Mouse (Mus musculus) hindbrain, embryonic 13.5 days (tissue): ENCODE results near the gene Igsf10. TPM values are rescaled to one million over a fixed set of nuclear protein-coding genes. Genes with fewer than 3 reads are reported as not detected.
"Not testable (repeated sequence)": the region's sequence is repeated elsewhere in the genome, so short reads cannot be mapped to it uniquely, and the experiment has no call there.

Source experiments
- ATAC-seq: fragments of 200-750 bp; cut with Nextera tagmentation; 2 replicates; pipeline ENCODE4 v1.8.0; 2017; ENCODE audit warnings: moderate TSS enrichment; ENCODE audit not compliant: low FRiP score
- H3K27ac ChIP-seq: fragments of 300-500 bp; sonication (generic); 2 replicates; pipeline ENCODE4 v1.5.1; 2015; ENCODE audit warnings: inconsistent platforms, mild to moderate bottlenecking, moderate library complexity
- H3K27me3 ChIP-seq: fragments of 300-500 bp; sonication (generic); 2 replicates; pipeline ENCODE4 v1.6.1; 2015; ENCODE audit warnings: mild to moderate bottlenecking, inconsistent platforms
- H3K36me3 ChIP-seq: fragments of 300-500 bp; sonication (generic); 2 replicates; pipeline ENCODE4 v1.6.1; 2015; ENCODE audit warnings: mild to moderate bottlenecking, inconsistent platforms
- H3K4me1 ChIP-seq: fragments of 300-500 bp; sonication (generic); replicated peaks from 2 replicates; pipeline ENCODE4 v1.6.1; 2015; ENCODE audit warnings: inconsistent platforms
- H3K4me2 ChIP-seq: fragments of 300-500 bp; sonication (generic); 2 replicates; pipeline ENCODE4 v1.6.1; 2015; ENCODE audit warnings: inconsistent platforms, mild to moderate bottlenecking, moderate library complexity
- H3K4me3 ChIP-seq: fragments of 300-500 bp; sonication (generic); 2 replicates; pipeline ENCODE4 v1.5.1; 2015; ENCODE audit warnings: mild to moderate bottlenecking, inconsistent platforms
- H3K9ac ChIP-seq: fragments of 300-500 bp; sonication (generic); 2 replicates; pipeline ENCODE4 v1.6.1; 2015; ENCODE audit warnings: mild to moderate bottlenecking, inconsistent platforms
- H3K9me3 ChIP-seq: fragments of 300-500 bp; sonication (generic); 2 replicates; pipeline ENCODE4 v1.6.1; 2016; ENCODE audit warnings: inconsistent platforms
- WGBS: fragments of 180-500 bp; shearing (Covaris S2); methylation state at CpG from one replicate; pipeline ENCODE4 v1.1.7; 2015; 5-methylcytosine and 5-hydroxymethylcytosine counted together
- polyA plus RNA-seq: library from polyadenylated mRNA; unstranded; fragments of >200 nt; fragmentation: Nextera tagmentation; extraction: Ambion mirVana; gene quantifications from 2 replicates; pipeline ENCODE4 v1.2.1, GENCODE M21; 2015

The Igsf10 gene
- polyA plus RNA-seq = 3.3 and 3.7 TPM in 2 replicates

DNA sequence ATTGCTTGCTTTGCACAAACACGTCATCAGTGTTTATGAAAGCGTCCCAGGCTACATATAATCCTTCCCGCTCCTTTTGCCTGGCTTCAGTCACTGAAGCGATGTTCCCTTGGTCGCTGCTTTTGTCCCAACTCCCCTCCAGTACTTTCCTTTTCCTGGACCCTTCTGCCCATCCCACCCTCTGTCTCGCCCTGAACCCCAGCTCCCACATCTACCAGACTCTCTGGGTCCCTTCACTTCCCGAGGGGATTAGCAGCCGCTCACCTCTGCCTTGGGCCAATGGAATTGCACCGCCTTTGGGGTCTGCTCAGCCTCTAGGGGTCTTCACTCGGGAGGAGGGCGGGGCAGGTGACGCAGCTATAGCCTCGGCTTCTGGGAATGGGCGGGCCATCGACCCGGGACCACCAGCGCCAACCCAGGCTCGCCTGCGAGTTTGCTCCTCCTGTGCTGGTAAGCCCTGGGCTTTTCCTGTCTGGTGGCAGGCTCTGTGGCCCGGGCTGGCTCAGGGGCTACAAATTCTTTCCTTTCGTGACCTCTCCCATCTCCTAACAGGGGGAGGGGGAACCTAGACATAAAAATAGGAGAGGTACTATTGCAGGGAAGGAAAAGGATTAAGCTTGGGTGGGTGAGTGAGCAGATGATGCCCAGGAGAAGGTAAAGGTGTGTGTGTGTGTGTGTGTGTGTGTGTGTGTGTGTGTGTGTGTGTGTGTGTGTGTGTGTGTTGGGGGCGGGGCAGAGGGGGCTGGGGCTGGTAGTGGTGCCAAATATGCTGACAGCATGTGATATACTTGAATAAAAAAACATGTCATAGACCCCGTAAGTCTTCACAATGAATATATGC is at the start of gene Igsf10:
Igsf10 (minus strand) TSS at position 330 of the 841 bp plus-strand sequence.
- Histone ChIP-seq H3K9me3 (no peaks in the 10 kb centered on the region), H3K27ac (peak within 1 kb of the TSS; percentile 73), H3K4me2 (peak within 1 kb of the TSS; percentile 68), H3K4me1 (peaks cover 8% of the 10 kb centered on the region), H3K4me3 (peak within 1 kb of the TSS; percentile 72), H3K36me3 (no peaks in the 10 kb centered on the region), H3K9ac (peak within 1 kb of the TSS; percentile 81), H3K27me3 (no peaks in the 10 kb centered on the region)
- 3% methylated on average over 23 of the region's 23 CpGs for WGBS
- ATAC-seq = peak; percentile 98

DNA sequence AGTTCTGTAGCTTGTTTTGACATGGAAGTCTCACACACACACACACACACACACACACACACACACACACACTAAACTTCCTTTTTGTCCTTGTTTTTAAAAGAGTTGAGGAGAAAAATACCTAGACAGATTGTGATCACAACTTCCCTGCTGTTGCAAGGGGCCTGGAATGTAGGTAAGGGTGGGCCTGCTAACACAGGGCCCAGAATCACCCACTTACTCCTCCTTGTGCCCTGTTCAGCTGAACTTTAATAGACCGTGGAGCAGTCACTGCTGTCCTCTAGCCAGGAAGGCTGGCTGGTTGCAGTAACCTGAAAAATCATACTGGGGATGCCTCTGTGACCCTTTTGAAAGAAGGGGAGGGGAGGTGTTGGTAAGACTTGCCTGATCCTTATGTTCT is 41.4 kb upstream of the Igsf10 start:
- Histone ChIP-seq H3K4me1 (no peaks in the 10 kb centered on the region), H3K9ac (no peak overlapping the region), H3K9me3 (no peaks in the 10 kb centered on the region), H3K4me2 (no peak overlapping the region), H3K4me3 (no peak overlapping the region), H3K27me3 (no peaks in the 10 kb centered on the region), H3K36me3 (no peaks in the 10 kb centered on the region), H3K27ac (no peak overlapping the region)
- WGBS = 82% methylated on average over 1 of the region's 1 CpGs
- ATAC-seq = no peak

DNA sequence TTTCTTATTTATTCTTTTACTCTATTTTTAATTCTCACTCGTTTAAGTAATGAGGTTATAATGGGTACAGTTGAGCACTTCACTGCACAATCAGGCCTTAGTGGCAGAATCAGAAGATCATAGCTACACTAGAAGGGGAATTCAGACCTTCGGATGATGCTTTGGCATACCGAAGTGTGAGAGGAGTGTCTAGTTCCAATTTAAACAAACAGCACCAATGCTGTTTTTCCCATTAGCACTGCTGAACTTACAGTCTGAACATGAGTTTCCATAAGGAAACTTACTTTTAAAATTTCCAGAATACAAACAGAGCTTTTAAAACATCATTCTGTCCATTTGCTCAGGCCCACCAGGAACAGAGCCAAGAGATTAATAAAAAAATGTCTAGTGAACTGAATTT is 40.8 kb upstream of the Igsf10 start:
- WGBS = 92% methylated on average over 3 of the region's 3 CpGs

GRCm38 (mm10) chr3:59384321-59384720 is 40.1 kb upstream of the Igsf10 start:
- Histone ChIP-seq H3K4me3 (no peak overlapping the region), H3K9me3 (no peaks in the 10 kb centered on the region), H3K4me2 (no peak overlapping the region), H3K9ac (no peak overlapping the region), H3K36me3 (no peaks in the 10 kb centered on the region), H3K27me3 (no peaks in the 10 kb centered on the region), H3K4me1 (no peaks in the 10 kb centered on the region), H3K27ac (no peak overlapping the region)
- 67% methylated on average over 2 of the region's 2 CpGs for WGBS
- no peak for ATAC-seq

More for the DNA sequence above, 40.8 kb upstream of the Igsf10 start:
- Histone ChIP-seq H3K9me3 (no peaks in the 10 kb centered on the region), H3K4me3 (no peak overlapping the region), H3K4me1 (no peaks in the 10 kb centered on the region), H3K9ac (no peak overlapping the region), H3K4me2 (no peak overlapping the region), H3K27me3 (no peaks in the 10 kb centered on the region), H3K27ac (no peak overlapping the region), H3K36me3 (no peaks in the 10 kb centered on the region)
- no peak for ATAC-seq

DNA sequence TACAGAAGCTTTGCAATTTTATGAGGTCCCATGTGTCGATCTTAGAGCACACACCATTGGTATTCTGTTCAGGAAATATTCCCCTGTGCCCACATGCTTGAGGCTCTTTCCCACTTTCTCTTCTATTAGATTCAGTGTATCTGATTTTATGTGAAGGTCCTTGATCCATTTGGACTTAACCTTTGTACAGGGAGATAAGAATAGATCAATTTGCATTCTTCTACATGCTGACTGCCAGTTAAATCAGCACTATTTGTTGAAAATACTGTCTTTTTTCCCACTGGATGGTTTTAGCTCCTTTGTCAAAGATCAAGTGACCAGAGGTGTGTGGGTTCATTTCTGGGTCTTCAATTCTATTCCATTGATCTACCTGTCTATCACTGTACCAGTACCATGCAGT is 34.6 kb upstream of the Igsf10 start:
- 100% methylated on average over 1 of the region's 1 CpGs for WGBS
- H3K9me3 ChIP-seq, H3K27ac ChIP-seq, H3K4me2 ChIP-seq, H3K27me3 ChIP-seq, H3K4me1 ChIP-seq, H3K9ac ChIP-seq, H3K36me3 ChIP-seq, H3K4me3 ChIP-seq, ATAC-seq: not testable (repeated sequence)

DNA sequence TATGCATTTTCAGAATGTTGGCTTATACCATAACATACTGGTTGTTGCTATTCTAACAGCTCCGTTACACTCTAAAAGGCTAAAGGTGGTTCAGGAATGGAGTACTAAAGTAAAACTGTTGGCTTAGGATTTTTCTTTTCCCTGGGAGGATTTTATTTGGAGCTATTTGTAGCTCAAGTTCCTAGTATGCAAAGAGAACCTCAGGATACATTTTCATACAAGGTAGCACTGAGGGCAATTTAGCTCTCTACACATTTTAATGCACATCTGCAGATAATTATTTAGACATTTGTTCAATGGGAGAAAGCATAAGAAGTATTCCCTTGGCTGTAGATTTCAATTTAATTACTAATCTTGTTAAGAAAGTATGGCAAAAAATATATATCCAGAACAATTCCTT is 17.7 kb upstream of the Igsf10 start:
- WGBS = 87% methylated on average over 1 of the region's 1 CpGs
- Histone ChIP-seq H3K36me3 (no peaks in the 10 kb centered on the region), H3K4me2 (no peak overlapping the region), H3K4me1 (no peaks in the 10 kb centered on the region), H3K4me3 (no peak overlapping the region), H3K9me3 (no peaks in the 10 kb centered on the region), H3K9ac (no peak overlapping the region), H3K27me3 (no peaks in the 10 kb centered on the region), H3K27ac (no peak overlapping the region)
- ATAC-seq = no peak

DNA sequence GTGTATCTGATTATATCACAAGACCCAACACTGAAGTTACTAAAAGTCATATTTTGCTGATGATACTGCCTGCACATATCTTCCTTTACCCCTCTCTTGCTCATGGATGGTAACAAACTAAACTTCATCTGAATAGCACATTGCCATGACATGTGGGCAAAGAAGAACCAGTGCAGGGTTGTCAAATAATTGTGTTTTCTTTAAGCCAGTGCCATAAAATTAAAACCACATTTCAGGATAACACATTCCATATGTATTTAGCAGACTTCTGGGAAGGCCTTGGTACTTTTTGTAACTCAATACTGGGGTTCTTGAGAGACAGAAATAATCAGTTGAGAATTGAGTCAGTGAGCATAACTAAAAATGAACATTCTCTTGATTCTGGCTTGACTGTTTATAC is 15.9 kb upstream of the Igsf10 start:
- no peak overlapping the region for H3K4me2 ChIP-seq
- no peaks in the 10 kb centered on the region for H3K36me3 ChIP-seq
- H3K4me1 ChIP-seq = no peaks in the 10 kb centered on the region
- no peaks in the 10 kb centered on the region for H3K9me3 ChIP-seq
- ATAC-seq = no peak
- no peak overlapping the region for H3K4me3 ChIP-seq
- H3K9ac ChIP-seq = no peak overlapping the region
- H3K27ac ChIP-seq = no peak overlapping the region
- no peaks in the 10 kb centered on the region for H3K27me3 ChIP-seq

DNA sequence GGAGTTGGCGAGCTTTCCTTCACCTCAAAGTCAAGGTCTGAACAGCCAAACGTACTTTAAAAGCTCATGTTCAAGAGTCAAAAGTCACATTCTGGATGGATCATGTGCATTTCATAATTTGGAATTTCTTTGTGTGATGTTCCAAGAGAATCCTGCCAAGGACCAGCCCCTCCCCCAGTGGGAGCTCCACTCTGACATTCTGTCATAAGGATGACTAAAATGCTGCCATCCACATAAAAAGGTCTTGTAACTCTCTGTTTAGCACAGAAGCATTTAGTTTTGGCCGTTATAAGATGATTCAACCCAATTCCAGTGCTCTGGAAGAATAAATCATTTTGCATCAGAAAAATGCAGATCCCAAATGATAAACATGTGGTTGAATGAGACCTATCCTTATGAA is 10.0 kb upstream of the Igsf10 start:
- ATAC-seq = no peak
- 90% methylated on average over 3 of the region's 3 CpGs for WGBS
- Histone ChIP-seq H3K4me2 (no peak overlapping the region), H3K27ac (no peak overlapping the region), H3K4me3 (no peak overlapping the region), H3K9me3 (no peaks in the 10 kb centered on the region), H3K27me3 (no peaks in the 10 kb centered on the region), H3K4me1 (no peaks in the 10 kb centered on the region), H3K36me3 (no peaks in the 10 kb centered on the region), H3K9ac (no peak overlapping the region)

GRCm38 (mm10) chr3:59351768-59352167 is 7.6 kb upstream of the Igsf10 start:
- ATAC-seq = no peak
- Histone ChIP-seq H3K4me3 (no peak overlapping the region), H3K36me3 (no peaks in the 10 kb centered on the region), H3K27me3 (no peaks in the 10 kb centered on the region), H3K9me3 (no peaks in the 10 kb centered on the region), H3K9ac (no peak overlapping the region), H3K27ac (no peak overlapping the region), H3K4me2 (no peak overlapping the region), H3K4me1 (no peaks in the 10 kb centered on the region)

- no peaks in the 10 kb centered on the region for H3K9me3 ChIP-seq
- H3K36me3 ChIP-seq = no peaks in the 10 kb centered on the region
- H3K27me3 ChIP-seq = no peaks in the 10 kb centered on the region
- H3K4me2 ChIP-seq = peak overlapping the region; percentile 68
- peaks cover 8% of the 10 kb centered on the region for H3K4me1 ChIP-seq
- peak overlapping the region; percentile 72 for H3K4me3 ChIP-seq
- no peak for ATAC-seq
- 78% methylated on average over 4 of the region's 4 CpGs for WGBS
- no peak overlapping the region for H3K27ac ChIP-seq
- H3K9ac ChIP-seq = no peak overlapping the region
These were observed 1.2 kb downstream of the Igsf10 start for GRCm38 (mm10) chr3:59343026-59343425.

DNA sequence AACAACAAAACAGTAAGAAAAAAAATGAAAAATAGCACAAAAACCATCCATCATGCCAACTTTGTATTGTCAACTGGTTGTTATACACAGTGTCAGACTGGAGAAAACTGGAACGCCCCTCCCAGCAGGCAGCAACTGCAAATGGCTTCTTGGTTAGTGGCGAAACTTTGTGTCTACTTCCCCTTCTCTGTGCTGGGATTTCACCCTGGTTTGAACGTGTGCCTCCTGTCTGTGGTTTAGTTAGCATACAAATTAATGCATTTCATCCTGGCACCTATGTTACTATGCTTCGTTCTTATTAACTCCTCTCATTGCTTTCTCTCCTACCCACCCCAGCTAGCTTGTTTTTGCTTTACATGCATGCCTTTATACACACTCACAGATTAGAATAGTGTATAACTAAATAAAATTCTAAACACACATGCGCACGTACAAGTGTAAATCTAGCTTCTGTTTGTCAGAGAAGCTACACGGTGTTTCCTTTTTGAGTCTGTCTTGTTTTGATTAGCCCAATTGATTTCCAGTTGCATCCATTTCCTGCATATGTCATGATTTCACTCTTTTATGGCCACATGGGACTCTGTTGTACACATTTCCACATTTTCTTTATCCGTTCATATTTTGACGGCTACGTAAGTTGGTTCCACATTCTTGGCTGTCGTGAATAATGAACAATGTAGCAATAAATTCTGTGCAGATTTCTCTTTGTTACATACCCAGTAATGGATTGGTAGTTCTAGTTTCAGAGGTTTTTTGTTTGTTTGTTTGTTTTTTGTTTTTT is 2.4 kb downstream of the Igsf10 start:
- no peak overlapping the region for H3K27ac ChIP-seq
- peaks cover 8% of the 10 kb centered on the region for H3K4me1 ChIP-seq
- H3K27me3 ChIP-seq = no peaks in the 10 kb centered on the region
- no peak overlapping the region for H3K4me2 ChIP-seq
- 79% methylated on average over 11 of the region's 11 CpGs for whole genome bisulfite sequencing
- no peak overlapping the region for H3K4me3 ChIP-seq
- no peak overlapping the region for H3K9ac ChIP-seq
- no peaks in the 10 kb centered on the region for H3K36me3 ChIP-seq
- no peaks in the 10 kb centered on the region for H3K9me3 ChIP-seq
- no peak for ATAC-seq

DNA sequence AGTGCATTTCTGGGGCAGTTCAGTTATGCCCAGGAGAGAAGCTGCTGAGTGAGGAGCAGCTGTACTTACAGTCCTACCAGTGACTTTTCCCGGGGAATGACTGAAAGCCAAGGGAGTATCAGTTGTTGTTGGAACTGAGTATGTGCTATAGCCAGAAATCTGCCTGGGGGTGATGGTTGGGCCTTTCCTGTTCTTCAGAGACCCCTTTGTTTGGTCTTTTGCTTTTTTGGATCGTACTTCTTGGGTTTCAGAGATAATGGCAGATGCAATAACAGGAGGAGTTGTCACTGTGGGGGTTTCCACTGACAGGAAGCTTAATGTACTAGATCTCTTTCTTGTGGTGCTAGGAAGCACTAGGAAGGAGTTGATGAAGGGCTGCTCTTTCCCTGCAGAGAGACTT is 15.7 kb downstream of the Igsf10 start:
- no peak overlapping the region for H3K9ac ChIP-seq
- no peak overlapping the region for H3K4me2 ChIP-seq
- no peaks in the 10 kb centered on the region for H3K9me3 ChIP-seq
- H3K27ac ChIP-seq = no peak overlapping the region
- WGBS = 91% methylated on average over 2 of the region's 2 CpGs
- no peaks in the 10 kb centered on the region for H3K27me3 ChIP-seq
- H3K4me3 ChIP-seq = no peak overlapping the region
- peaks cover 24% of the 10 kb centered on the region for H3K36me3 ChIP-seq
- no peaks in the 10 kb centered on the region for H3K4me1 ChIP-seq
- no peak for ATAC-seq
